Mouse (Mus musculus): Measurements from ENCODE around the gene Schip1. TPM values are rescaled to one million over a fixed set of nuclear protein-coding genes. Genes with fewer than 3 reads are reported as not detected.

Gene Schip1
- polyA plus RNA-seq, 1 experiment from 2014 or later, result 60.3 TPM

GRCm38 (mm10) chr3:68335501-68335900 is 270.9 kb downstream of the Schip1 start:
- Histone ChIP-seq H3K27me3 (ENCODE audit: control insufficient read depth, insufficient read depth, low read length) (no peaks in the 10 kb centered on the region), H3K4me1 (ENCODE audit: control insufficient read depth, insufficient read depth, low read length) (no peaks in the 10 kb centered on the region), H3K27ac (ENCODE audit: low read length) (no peak overlapping the region), H3K4me3 (ENCODE audit: low read length) (no peak overlapping the region), H3K4me2 (ENCODE audit: low read depth, low read length) (no peak overlapping the region), H3K9ac (ENCODE audit: low read length) (no peak overlapping the region), H3K36me3 (ENCODE audit: control insufficient read depth, insufficient read depth) (no peaks in the 10 kb centered on the region), H3K9me3 (replicated peaks; ENCODE audit: control insufficient read depth, low read length) (no peaks in the 10 kb centered on the region)
- ATAC-seq (replicated peaks; ENCODE audit: extremely low read depth, insufficient read depth, low FRiP score), result no peak
- WGBS, result 92% methylated on average over 4 of the region's 4 CpGs

GRCm38 (mm10) chr3:68350624-68351023 is 286.0 kb downstream of the Schip1 start:
- no peak overlapping the region for H3K9ac ChIP-seq (ENCODE audit: low read length)
- H3K4me2 ChIP-seq (ENCODE audit: low read depth, low read length), result no peak overlapping the region
- no peaks in the 10 kb centered on the region for H3K4me1 ChIP-seq (ENCODE audit: control insufficient read depth, insufficient read depth, low read length)
- no peaks in the 10 kb centered on the region; the same call in 1 of the 2 replicates for H3K9me3 ChIP-seq (replicated peaks; ENCODE audit: control insufficient read depth, low read length)
- no peaks in the 10 kb centered on the region for H3K36me3 ChIP-seq (ENCODE audit: control insufficient read depth, insufficient read depth)
- H3K27ac ChIP-seq (ENCODE audit: low read length), result no peak overlapping the region
- ATAC-seq (replicated peaks; ENCODE audit: extremely low read depth, insufficient read depth, low FRiP score), result no peak
- no peaks in the 10 kb centered on the region for H3K27me3 ChIP-seq (ENCODE audit: control insufficient read depth, insufficient read depth, low read length)
- no peak overlapping the region for H3K4me3 ChIP-seq (ENCODE audit: low read length)
- WGBS, result 77% methylated on average over 6 of the region's 6 CpGs

GRCm38 (mm10) chr3:68351461-68351860 is 286.9 kb downstream of the Schip1 start:
- no peak overlapping the region for H3K4me2 ChIP-seq (ENCODE audit: low read depth, low read length)
- H3K9ac ChIP-seq (ENCODE audit: low read length), result no peak overlapping the region
- no peaks in the 10 kb centered on the region for H3K27me3 ChIP-seq (ENCODE audit: control insufficient read depth, insufficient read depth, low read length)
- no peak for ATAC-seq (replicated peaks; ENCODE audit: extremely low read depth, insufficient read depth, low FRiP score)
- H3K27ac ChIP-seq (ENCODE audit: low read length), result no peak overlapping the region
- no peaks in the 10 kb centered on the region for H3K36me3 ChIP-seq (ENCODE audit: control insufficient read depth, insufficient read depth)
- H3K4me1 ChIP-seq (ENCODE audit: control insufficient read depth, insufficient read depth, low read length), result no peaks in the 10 kb centered on the region
- H3K9me3 ChIP-seq (replicated peaks; ENCODE audit: control insufficient read depth, low read length), result no peaks in the 10 kb centered on the region; the same call in 1 of the 2 replicates
- 53% methylated on average over 3 of the region's 3 CpGs for WGBS
- no peak overlapping the region for H3K4me3 ChIP-seq (ENCODE audit: low read length)

- no peak for ATAC-seq (replicated peaks; ENCODE audit: extremely low read depth, insufficient read depth, low FRiP score)
- H3K4me3 ChIP-seq (ENCODE audit: low read length), result no peak overlapping the region
- WGBS, result 82% methylated on average over 7 of the region's 7 CpGs
These were observed 288.4 kb downstream of the Schip1 start for GRCm38 (mm10) chr3:68352961-68353360.

GRCm38 (mm10) chr3:68353492-68353891 is 288.9 kb downstream of the Schip1 start:
- Histone ChIP-seq H3K27me3 (ENCODE audit: control insufficient read depth, insufficient read depth, low read length) (no peaks in the 10 kb centered on the region), H3K27ac (ENCODE audit: low read length) (no peak overlapping the region), H3K9ac (ENCODE audit: low read length) (no peak overlapping the region), H3K9me3 (replicated peaks; ENCODE audit: control insufficient read depth, low read length) (no peaks in the 10 kb centered on the region; the same call in 1 of the 2 replicates), H3K4me1 (ENCODE audit: control insufficient read depth, insufficient read depth, low read length) (no peaks in the 10 kb centered on the region), H3K4me3 (ENCODE audit: low read length) (no peak overlapping the region), H3K4me2 (ENCODE audit: low read depth, low read length) (no peak overlapping the region), H3K36me3 (ENCODE audit: control insufficient read depth, insufficient read depth) (no peaks in the 10 kb centered on the region)
- 75% methylated on average over 3 of the region's 3 CpGs for WGBS
- no peak for ATAC-seq (replicated peaks; ENCODE audit: extremely low read depth, insufficient read depth, low FRiP score)

More at GRCm38 (mm10) chr3:68352961-68353360, 288.4 kb downstream of the Schip1 start:
- no peak overlapping the region for H3K4me2 ChIP-seq (ENCODE audit: low read depth, low read length)
- H3K4me1 ChIP-seq (ENCODE audit: control insufficient read depth, insufficient read depth, low read length), result no peaks in the 10 kb centered on the region
- no peak overlapping the region for H3K9ac ChIP-seq (ENCODE audit: low read length)
- H3K27ac ChIP-seq (ENCODE audit: low read length), result no peak overlapping the region
- H3K9me3 ChIP-seq (replicated peaks; ENCODE audit: control insufficient read depth, low read length), result no peaks in the 10 kb centered on the region; the same call in 1 of the 2 replicates
- no peaks in the 10 kb centered on the region for H3K27me3 ChIP-seq (ENCODE audit: control insufficient read depth, insufficient read depth, low read length)
- H3K36me3 ChIP-seq (ENCODE audit: control insufficient read depth, insufficient read depth), result no peaks in the 10 kb centered on the region

GRCm38 (mm10) chr3:68356516-68356915 is 291.9 kb downstream of the Schip1 start:
- ATAC-seq (replicated peaks; ENCODE audit: extremely low read depth, insufficient read depth, low FRiP score), result no peak
- Histone ChIP-seq H3K36me3 (ENCODE audit: control insufficient read depth, insufficient read depth) (no peaks in the 10 kb centered on the region), H3K27me3 (ENCODE audit: control insufficient read depth, insufficient read depth, low read length) (no peaks in the 10 kb centered on the region), H3K27ac (ENCODE audit: low read length) (no peak overlapping the region), H3K9me3 (replicated peaks; ENCODE audit: control insufficient read depth, low read length) (no peaks in the 10 kb centered on the region; the same call in 1 of the 2 replicates), H3K4me3 (ENCODE audit: low read length) (no peak overlapping the region), H3K4me1 (ENCODE audit: control insufficient read depth, insufficient read depth, low read length) (no peaks in the 10 kb centered on the region), H3K9ac (ENCODE audit: low read length) (no peak overlapping the region), H3K4me2 (ENCODE audit: low read depth, low read length) (no peak overlapping the region)
- 83% methylated on average over 2 of the region's 2 CpGs for WGBS

GRCm38 (mm10) chr3:68368029-68368428 is 303.4 kb downstream of the Schip1 start:
- Histone ChIP-seq H3K4me1 (ENCODE audit: control insufficient read depth, insufficient read depth, low read length) (no peaks in the 10 kb centered on the region), H3K36me3 (ENCODE audit: control insufficient read depth, insufficient read depth) (no peaks in the 10 kb centered on the region), H3K27ac (ENCODE audit: low read length) (no peak overlapping the region), H3K27me3 (ENCODE audit: control insufficient read depth, insufficient read depth, low read length) (no peaks in the 10 kb centered on the region), H3K9me3 (replicated peaks; ENCODE audit: control insufficient read depth, low read length) (no peaks in the 10 kb centered on the region), H3K4me3 (ENCODE audit: low read length) (no peak overlapping the region), H3K9ac (ENCODE audit: low read length) (no peak overlapping the region), H3K4me2 (ENCODE audit: low read depth, low read length) (no peak overlapping the region)
- ATAC-seq (replicated peaks; ENCODE audit: extremely low read depth, insufficient read depth, low FRiP score), result no peak

GRCm38 (mm10) chr3:68372925-68373324 is 308.3 kb downstream of the Schip1 start:
- H3K4me1 ChIP-seq (ENCODE audit: control insufficient read depth, insufficient read depth, low read length), result no peaks in the 10 kb centered on the region

GRCm38 (mm10) chr3:68375100-68375508 is 310.5 kb downstream of the Schip1 start:
- no peak for ATAC-seq (replicated peaks; ENCODE audit: extremely low read depth, insufficient read depth, low FRiP score)
- H3K4me1 ChIP-seq (ENCODE audit: control insufficient read depth, insufficient read depth, low read length), result no peaks in the 10 kb centered on the region
- 43% methylated on average over 10 of the region's 10 CpGs for WGBS
- no peak overlapping the region for H3K27ac ChIP-seq (ENCODE audit: low read length)
- H3K9me3 ChIP-seq (replicated peaks; ENCODE audit: control insufficient read depth, low read length), result no peaks in the 10 kb centered on the region
- H3K4me3 ChIP-seq (ENCODE audit: low read length), result no peak overlapping the region
- H3K27me3 ChIP-seq (ENCODE audit: control insufficient read depth, insufficient read depth, low read length), result no peaks in the 10 kb centered on the region
- H3K4me2 ChIP-seq (ENCODE audit: low read depth, low read length), result no peak overlapping the region
- H3K9ac ChIP-seq (ENCODE audit: low read length), result no peak overlapping the region
- H3K36me3 ChIP-seq (ENCODE audit: control insufficient read depth, insufficient read depth), result no peaks in the 10 kb centered on the region

More at GRCm38 (mm10) chr3:68372925-68373324, 308.3 kb downstream of the Schip1 start:
- no CpG with 5 or more reads among the region's 1 CpGs for WGBS
- H3K4me2 ChIP-seq (ENCODE audit: low read depth, low read length), result no peak overlapping the region
- H3K27ac ChIP-seq (ENCODE audit: low read length), result no peak overlapping the region
- H3K36me3 ChIP-seq (ENCODE audit: control insufficient read depth, insufficient read depth), result no peaks in the 10 kb centered on the region
- no peaks in the 10 kb centered on the region for H3K27me3 ChIP-seq (ENCODE audit: control insufficient read depth, insufficient read depth, low read length)
- no peak overlapping the region for H3K9ac ChIP-seq (ENCODE audit: low read length)
- no peaks in the 10 kb centered on the region for H3K9me3 ChIP-seq (replicated peaks; ENCODE audit: control insufficient read depth, low read length)
- no peak overlapping the region for H3K4me3 ChIP-seq (ENCODE audit: low read length)
- no peak for ATAC-seq (replicated peaks; ENCODE audit: extremely low read depth, insufficient read depth, low FRiP score)
